Comparison of ENCODE assay signal across 8 mouse cellular contexts in the genomic region with DNA sequence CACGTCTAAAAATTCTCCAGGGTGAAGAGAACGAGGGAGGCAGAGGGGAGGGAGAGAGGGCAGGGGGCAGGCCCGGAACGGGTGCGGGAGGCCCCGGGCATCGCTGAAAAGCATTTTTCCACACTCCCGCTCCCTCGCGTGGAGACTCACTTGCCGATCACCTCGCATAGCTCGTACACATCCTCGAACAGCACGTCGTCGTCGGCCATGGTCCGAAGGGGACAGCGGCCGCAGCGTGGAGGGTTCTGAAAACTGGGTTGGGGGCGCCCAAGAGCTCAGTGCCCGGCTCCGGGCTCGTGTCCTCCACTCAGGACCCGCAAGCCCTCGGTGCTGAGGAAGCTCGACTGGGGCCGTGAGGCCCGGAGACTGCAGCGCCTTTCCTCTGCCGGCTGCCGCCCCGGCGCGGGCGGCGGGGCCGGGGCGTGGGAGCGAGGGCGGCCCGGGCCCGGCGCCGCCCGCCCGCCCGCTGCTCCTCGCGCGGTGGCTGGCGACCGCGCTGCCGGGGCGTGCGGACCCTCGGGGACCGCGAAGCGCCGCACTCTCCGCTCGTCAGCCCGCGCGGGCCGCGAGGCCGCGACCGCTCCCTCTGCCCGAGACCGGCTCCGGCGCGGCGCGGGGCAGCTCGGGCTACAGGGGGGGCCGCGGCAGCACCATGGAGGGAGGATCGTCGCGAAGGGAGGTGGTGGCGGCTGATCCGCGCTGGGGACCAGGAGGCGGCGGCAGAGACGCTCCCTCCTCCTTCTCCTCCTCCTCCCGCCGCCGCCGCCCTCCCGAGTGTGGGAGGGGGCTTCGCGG. TPM values are rescaled to one million over a fixed set of nuclear protein-coding genes. Genes with fewer than 3 reads are reported as not detected.
DNase-seq lines count a peak whose midpoint lies in the region; ATAC-seq and TF ChIP-seq lines count a peak whose summit lies in the region.

No protein-coding gene starts in this region.

- H3K9ac ChIP-seq in heart, postnatal 0 days (replicated peaks; ENCODE audit: low read depth, low read length): peak overlapping the region; percentile 70
- H3K9ac ChIP-seq in lung, embryonic 14.5 days: peak overlapping the region; percentile 73

- no peak for TF ChIP-seq EP300 in heart, postnatal 0 days (IDR thresholded peaks at IDR 0.05; ENCODE audit: low read depth)

- H3K27me3 ChIP-seq in E14TG2a.4 (ENCODE audit: insufficient read depth, low read length): peaks cover 4% of the 10 kb centered on the region; the same call in 1 of the 2 replicates
- no peaks in the 10 kb centered on the region for H3K27me3 ChIP-seq in heart, postnatal 0 days (ENCODE audit: control insufficient read depth, insufficient read depth, low read length)
- no peaks in the 10 kb centered on the region for H3K27me3 ChIP-seq in lung, embryonic 14.5 days (ENCODE audit: insufficient read depth, low read length)

- H3K9me3 ChIP-seq in E14TG2a.4 (ENCODE audit: low read length): no peaks in the 10 kb centered on the region
- no peaks in the 10 kb centered on the region for H3K9me3 ChIP-seq in heart, postnatal 0 days (replicated peaks; ENCODE audit: control insufficient read depth, low read length)
- H3K9me3 ChIP-seq in lung, embryonic 14.5 days (ENCODE audit: low read depth, low read length): no peaks in the 10 kb centered on the region

- peak; percentile 38 to 41 for DNase-seq in adrenal gland, postnatal 36 days
- DNase-seq in heart, postnatal 0 days (ENCODE audit: low spot score): peak; percentile 8
- peak; percentile 29 to 56 for DNase-seq in kidney, postnatal 25 days
- peak; percentile 64 for DNase-seq in lung, embryonic 14.5 days
- DNase-seq in thymus, postnatal 4 days: peak; percentile 54

- H3K36me3 ChIP-seq in E14TG2a.4 (ENCODE audit: insufficient read depth, low read length): no peaks in the 10 kb centered on the region
- no peaks in the 10 kb centered on the region for H3K36me3 ChIP-seq in heart, postnatal 0 days (replicated peaks; ENCODE audit: control insufficient read depth, insufficient read depth, low read length)
- H3K36me3 ChIP-seq in lung, embryonic 14.5 days (ENCODE audit: insufficient read depth): no peaks in the 10 kb centered on the region

- no peak for TF ChIP-seq CTCF in E14TG2a.4 (conservative IDR thresholded peaks at IDR 0.05; ENCODE audit: low read length)
- peak; percentile 3; the same call in 1 of the 2 replicates for TF ChIP-seq CTCF in heart, postnatal 0 days (IDR thresholded peaks at IDR 0.05; ENCODE audit: low read depth)
- TF ChIP-seq CTCF in lung, embryonic 14.5 days (IDR thresholded peaks at IDR 0.05; ENCODE audit: low read depth): peak; percentile 34; the same call in 1 of the 2 replicates
- no peak for TF ChIP-seq CTCF in olfactory bulb, adult 2 months (IDR thresholded peaks at IDR 0.05; ENCODE audit: insufficient read depth, low read depth, low read length)

- ATAC-seq in erythroid progenitor cell, adult 5-6 weeks (replicated peaks; ENCODE audit: low FRiP score, poor library complexity, severe bottlenecking): 0 out of 2 replicates have a peak, but pooled peaks have one; percentile 14
- ATAC-seq in heart, postnatal 0 days (ENCODE audit: insufficient read depth, low read depth): peak; percentile 21
- peak; percentile 88 for ATAC-seq in lung, embryonic 14.5 days (ENCODE audit: insufficient read depth)

- TF ChIP-seq POLR2A in olfactory bulb, adult 2 months (IDR thresholded peaks at IDR 0.05; ENCODE audit: insufficient read depth, low read depth, low read length): no peak; the same call in 1 of the 2 replicates

- peaks cover 15% of the 10 kb centered on the region; the same call in 1 of the 2 replicates for H3K4me1 ChIP-seq in E14TG2a.4 (replicated peaks; ENCODE audit: low read depth, low read length)
- H3K4me1 ChIP-seq in heart, postnatal 0 days (ENCODE audit: control insufficient read depth, insufficient read depth): no peaks in the 10 kb centered on the region
- H3K4me1 ChIP-seq in lung, embryonic 14.5 days (ENCODE audit: insufficient read depth): no peaks in the 10 kb centered on the region
- no peaks in the 10 kb centered on the region for H3K4me1 ChIP-seq in olfactory bulb, adult 2 months (ENCODE audit: control insufficient read depth, insufficient read depth, low read length)

- WGBS in heart, postnatal 0 days: 14% methylated on average over 51 of the region's 100 CpGs
- WGBS in lung, embryonic 14.5 days: 13% methylated on average over 39 of the region's 100 CpGs
- WGBS in olfactory bulb, adult 2 months: 32% methylated on average over 94 of the region's 100 CpGs

- peak overlapping the region; percentile 73 for H3K4me2 ChIP-seq in heart, postnatal 0 days (ENCODE audit: low read depth, low read length)
- H3K4me2 ChIP-seq in lung, embryonic 14.5 days: peak overlapping the region; percentile 60

- peak overlapping the region; percentile 82 for H3K4me3 ChIP-seq in E14TG2a.4 (replicated peaks; ENCODE audit: low read length)
- peak overlapping the region; percentile 70 for H3K4me3 ChIP-seq in heart, postnatal 0 days (ENCODE audit: low read depth, low read length)
- peak overlapping the region; percentile 56 for H3K4me3 ChIP-seq in lung, embryonic 14.5 days (ENCODE audit: low read depth, low read length)
- peak overlapping the region; percentile 89 for H3K4me3 ChIP-seq in olfactory bulb, adult 2 months (ENCODE audit: insufficient read depth, low read depth, low read length)

- peak overlapping the region; percentile 88 for H3K27ac ChIP-seq in heart, postnatal 0 days (ENCODE audit: low read depth)
- peak overlapping the region; percentile 88 for H3K27ac ChIP-seq in lung, embryonic 14.5 days (ENCODE audit: low read depth)
- H3K27ac ChIP-seq in olfactory bulb, adult 2 months (ENCODE audit: insufficient read depth, low read depth, low read length): peak overlapping the region; percentile 52

RNA-seq across cellular contexts. Expression of a gene that starts 5.1 kb away (rescaled TPM):
- 10 to 100 TPM; 32.9 to 42.1 TPM for total RNA-seq in adrenal gland, postnatal 36 days (2021)
- total RNA-seq in erythroid progenitor cell, adult 5-6 weeks (2015; ENCODE audit: low replicate concordance): 5.0 and 7.1 TPM in 2 replicates
- total RNA-seq in erythroid progenitor cell, adult 5-6 weeks (2017; ENCODE audit: low replicate concordance): 0.08 and 0.39 TPM in 2 replicates
- 13.8 and 23.1 TPM in 2 replicates for total RNA-seq in heart, postnatal 0 days (2014; rRNA removed; ENCODE audit: low replicate concordance)
- polyA plus RNA-seq in heart, postnatal 0 days (2015; fragmentation: Nextera tagmentation; extraction: Ambion mirVana): 3.9 and 4.5 TPM in 2 replicates
- 14.6 and 16.0 TPM in 2 replicates for polyA plus RNA-seq in lung, embryonic 14.5 days (2014; fragmentation: Nextera tagmentation; extraction: Ambion mirVana)
- not detected in 2 replicates for polyA plus RNA-seq in olfactory bulb, adult 2 months (2012; ENCODE audit: insufficient read depth, insufficient read length, low replicate concordance, missing spikeins)

Comparison
In these comparisons a context has a peak if more than half of its experiments do, and no peak if none do; other contexts are left out.
1. Peak in every context shown above with its lines: DNase-seq, ATAC-seq, H3K4me3 ChIP-seq and H3K27ac ChIP-seq.
2. CTCF ChIP-seq: peak in heart, postnatal 0 days (single experiment) and lung, embryonic 14.5 days (single experiment); none in E14TG2a.4 (single experiment) and olfactory bulb, adult 2 months (single experiment).
3. DNase-seq: peak in every context shown above with its lines; median percentile 64 in lung, embryonic 14.5 days; 54 in thymus, postnatal 4 days; 42 in kidney, postnatal 25 days; 40 in adrenal gland, postnatal 36 days; 8 in heart, postnatal 0 days.
4. ATAC-seq: peak in every context shown above with its lines; median percentile 88 in lung, embryonic 14.5 days; 21 in heart, postnatal 0 days; 14 in erythroid progenitor cell, adult 5-6 weeks.